Mouse (Mus musculus): ENCODE results near the gene Myo1h. TPM values are rescaled to one million over a fixed set of nuclear protein-coding genes. Genes with fewer than 3 reads are reported as not detected.

The Myo1h gene
- total and polyA plus RNA-seq, 2 experiments from 2014 or later, result 0.44 to 0.67 TPM

GRCm38 (mm10) chr5:114264791-114265190 is 24.2 kb upstream of the Myo1h start:
- 80% methylated on average over 8 of the region's 8 CpGs for WGBS
- DNase-seq (no peak), ATAC-seq (no peak)
- H3K27ac ChIP-seq (ENCODE audit: low read depth, low read length), result no peak overlapping the region
- no peaks in the 10 kb centered on the region for H3K36me3 ChIP-seq (ENCODE audit: insufficient read depth)
- no peaks in the 10 kb centered on the region for H3K9me3 ChIP-seq (ENCODE audit: low read length)
- no peak overlapping the region for H3K4me2 ChIP-seq (ENCODE audit: low read depth)
- no peak overlapping the region for H3K9ac ChIP-seq
- H3K4me1 ChIP-seq (ENCODE audit: insufficient read depth), result peaks cover 4% of the 10 kb centered on the region; the same call in 1 of the 2 replicates
- H3K4me3 ChIP-seq (ENCODE audit: low read depth, low read length), result no peak overlapping the region
- H3K27me3 ChIP-seq (ENCODE audit: insufficient read depth, low read length), result no peaks in the 10 kb centered on the region
- TF ChIP-seq CTCF (IDR thresholded peaks at IDR 0.05; ENCODE audit: low read depth), result no peak

DNA sequence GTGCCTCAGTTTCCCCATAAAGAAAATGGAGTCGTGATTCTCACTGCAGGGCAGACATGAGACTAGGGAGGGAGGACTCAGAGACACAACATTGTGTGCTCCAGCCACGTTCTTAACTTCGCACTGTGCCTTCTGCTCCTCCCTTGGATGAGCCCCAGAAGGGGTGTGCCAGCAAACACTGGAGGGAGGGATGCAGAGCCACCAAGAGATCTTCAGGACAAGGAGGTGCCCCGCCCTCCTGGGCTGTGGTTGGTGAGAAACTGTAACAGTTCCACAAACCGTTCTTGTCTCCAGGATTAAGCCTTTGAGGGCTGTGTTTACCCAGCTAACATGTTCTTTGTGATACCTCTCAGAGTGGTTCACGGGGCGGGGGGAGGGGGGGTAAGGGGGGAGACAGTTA is 20.3 kb upstream of the Myo1h start:
- Histone ChIP-seq H3K4me2 (ENCODE audit: low read depth) (no peak overlapping the region), H3K27me3 (ENCODE audit: insufficient read depth, low read length) (peaks cover 18% of the 10 kb centered on the region), H3K4me3 (ENCODE audit: low read depth, low read length) (no peak overlapping the region), H3K27ac (ENCODE audit: low read depth, low read length) (no peak overlapping the region), H3K4me1 (ENCODE audit: insufficient read depth) (peaks cover 4% of the 10 kb centered on the region; the same call in 1 of the 2 replicates), H3K9me3 (ENCODE audit: low read length) (no peaks in the 10 kb centered on the region), H3K9ac (no peak overlapping the region), H3K36me3 (ENCODE audit: insufficient read depth) (no peaks in the 10 kb centered on the region)
- 21% methylated on average over 6 of the region's 7 CpGs for WGBS
- DNase-seq, result peak; percentile 49
- peak; percentile 79 for ATAC-seq
- TF ChIP-seq CTCF (IDR thresholded peaks at IDR 0.05; ENCODE audit: low read depth), result no peak

DNA sequence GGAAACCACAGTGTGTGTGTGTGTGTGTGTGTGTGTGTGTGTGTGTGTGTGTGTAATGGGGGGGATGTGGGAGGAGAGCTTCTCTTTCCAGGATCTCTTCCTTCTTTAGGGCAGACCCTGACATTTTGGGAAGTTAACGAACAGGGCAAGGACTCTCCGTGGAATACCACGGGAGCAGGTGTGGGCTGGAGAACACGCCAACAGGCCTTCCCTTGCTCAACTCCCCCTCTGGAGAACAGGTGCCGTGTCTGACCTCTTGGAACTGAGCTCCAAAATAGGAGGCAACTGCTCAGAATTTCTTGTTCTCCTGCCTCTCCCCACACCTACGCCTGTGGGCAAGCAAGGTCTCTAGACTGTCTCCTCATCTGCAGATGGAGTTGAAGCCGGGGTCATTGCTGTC is 19.5 kb upstream of the Myo1h start:
- H3K27ac ChIP-seq (ENCODE audit: low read depth, low read length), result no peak overlapping the region
- peaks cover 4% of the 10 kb centered on the region; the same call in 1 of the 2 replicates for H3K4me1 ChIP-seq (ENCODE audit: insufficient read depth)
- ATAC-seq (no peak), DNase-seq (no peak)
- TF ChIP-seq CTCF (IDR thresholded peaks at IDR 0.05; ENCODE audit: low read depth), result no peak
- WGBS, result 63% methylated on average over 7 of the region's 7 CpGs
- H3K4me3 ChIP-seq (ENCODE audit: low read depth, low read length), result no peak overlapping the region
- H3K36me3 ChIP-seq (ENCODE audit: insufficient read depth), result no peaks in the 10 kb centered on the region
- no peak overlapping the region for H3K9ac ChIP-seq
- no peak overlapping the region for H3K4me2 ChIP-seq (ENCODE audit: low read depth)
- H3K9me3 ChIP-seq (ENCODE audit: low read length), result no peaks in the 10 kb centered on the region
- H3K27me3 ChIP-seq (ENCODE audit: insufficient read depth, low read length), result peaks cover 26% of the 10 kb centered on the region

DNA sequence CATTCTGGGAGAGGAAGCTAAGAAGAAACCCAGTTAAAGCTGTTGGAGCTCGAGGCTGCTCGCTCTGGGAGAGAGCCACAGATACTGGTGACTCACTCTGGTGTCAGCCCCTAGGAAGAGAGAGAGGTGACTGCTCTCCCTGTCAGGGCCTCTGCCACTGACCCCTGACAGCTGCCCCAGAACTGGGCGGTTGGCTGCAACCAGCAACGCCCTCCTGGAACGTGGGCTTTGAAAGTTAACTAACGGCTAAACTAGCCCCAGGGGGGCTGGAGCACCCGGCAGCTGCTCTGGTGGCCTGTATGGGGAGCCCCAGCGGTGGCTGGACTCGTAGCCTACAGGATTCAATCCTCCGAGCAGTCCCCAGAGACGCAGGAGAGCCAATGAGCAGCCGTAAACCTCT is 19.0 kb upstream of the Myo1h start:
- H3K27me3 ChIP-seq (ENCODE audit: insufficient read depth, low read length), result peaks cover 31% of the 10 kb centered on the region
- WGBS, result 28% methylated on average over 12 of the region's 12 CpGs

GRCm38 (mm10) chr5:114273693-114274402 is 15.1 kb upstream of the Myo1h start, which contains the start of gene Foxn4:
Gene Foxn4, minus strand, starts transcription at chr5:114273807.
- Histone ChIP-seq H3K9me3 (ENCODE audit: low read length) (no peaks in the 10 kb centered on the region), H3K4me2 (ENCODE audit: low read depth) (peak within 1 kb of the TSS; percentile 61), H3K9ac (no peak within 1 kb of the TSS), H3K4me1 (ENCODE audit: insufficient read depth) (no peaks in the 10 kb centered on the region), H3K4me3 (ENCODE audit: low read depth, low read length) (peak within 1 kb of the TSS; percentile 35), H3K27ac (ENCODE audit: low read depth, low read length) (no peak within 1 kb of the TSS), H3K36me3 (ENCODE audit: insufficient read depth) (no peaks in the 10 kb centered on the region), H3K27me3 (ENCODE audit: insufficient read depth, low read length) (peaks cover 57% of the 10 kb centered on the region)
- peak; percentile 20; the same call in 1 of the 2 replicates for ATAC-seq
- WGBS, result 7% methylated on average over 47 of the region's 56 CpGs
- DNase-seq, result peak; percentile 21
- no peak for TF ChIP-seq CTCF (IDR thresholded peaks at IDR 0.05; ENCODE audit: low read depth)

More for the DNA sequence above, 19.0 kb upstream of the Myo1h start:
- DNase-seq, result no peak
- TF ChIP-seq CTCF (IDR thresholded peaks at IDR 0.05; ENCODE audit: low read depth), result no peak
- Histone ChIP-seq H3K27ac (ENCODE audit: low read depth, low read length) (no peak overlapping the region), H3K9me3 (ENCODE audit: low read length) (no peaks in the 10 kb centered on the region), H3K4me1 (ENCODE audit: insufficient read depth) (peaks cover 4% of the 10 kb centered on the region; the same call in 1 of the 2 replicates), H3K4me2 (ENCODE audit: low read depth) (no peak overlapping the region), H3K4me3 (ENCODE audit: low read depth, low read length) (no peak overlapping the region), H3K9ac (no peak overlapping the region), H3K36me3 (ENCODE audit: insufficient read depth) (no peaks in the 10 kb centered on the region)
- no peak for ATAC-seq

GRCm38 (mm10) chr5:114275339-114275738 is 13.6 kb upstream of the Myo1h start:
- H3K36me3 ChIP-seq (ENCODE audit: insufficient read depth), result no peaks in the 10 kb centered on the region
- no peak overlapping the region for H3K4me3 ChIP-seq (ENCODE audit: low read depth, low read length)
- H3K9ac ChIP-seq, result no peak overlapping the region
- no peak for DNase-seq
- no peak for ATAC-seq
- no peaks in the 10 kb centered on the region for H3K9me3 ChIP-seq (ENCODE audit: low read length)
- WGBS, result 11% methylated on average over 8 of the region's 8 CpGs
- no peak for TF ChIP-seq CTCF (IDR thresholded peaks at IDR 0.05; ENCODE audit: low read depth)
- H3K27ac ChIP-seq (ENCODE audit: low read depth, low read length), result no peak overlapping the region
- H3K4me1 ChIP-seq (ENCODE audit: insufficient read depth), result no peaks in the 10 kb centered on the region
- H3K27me3 ChIP-seq (ENCODE audit: insufficient read depth, low read length), result peaks cover 57% of the 10 kb centered on the region
- no peak overlapping the region for H3K4me2 ChIP-seq (ENCODE audit: low read depth)

DNA sequence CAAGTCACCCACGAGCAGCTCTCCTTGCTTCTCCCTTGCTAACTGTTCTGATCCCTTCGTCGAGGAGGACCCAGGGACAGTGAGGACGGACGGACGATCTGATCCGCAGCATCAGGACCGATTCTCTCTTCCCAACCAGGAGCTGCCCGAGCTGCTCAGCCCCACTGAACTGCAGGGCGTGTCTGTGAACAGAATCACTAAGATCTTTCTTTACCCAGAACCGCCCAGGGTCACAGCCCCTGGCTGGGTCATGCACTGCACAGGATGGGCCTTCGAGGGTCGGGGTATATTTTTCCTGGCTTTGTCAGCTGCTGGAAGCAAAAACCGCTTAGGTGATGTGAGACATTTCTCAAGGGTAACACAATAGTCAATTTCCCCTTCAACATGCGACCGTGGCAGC is 13.0 kb upstream of the Myo1h start:
- no peak for TF ChIP-seq CTCF (IDR thresholded peaks at IDR 0.05; ENCODE audit: low read depth)
- ATAC-seq (no peak), DNase-seq (no peak)
- WGBS, result 22% methylated on average over 16 of the region's 16 CpGs
- Histone ChIP-seq H3K27me3 (ENCODE audit: insufficient read depth, low read length) (peaks cover 51% of the 10 kb centered on the region), H3K9me3 (ENCODE audit: low read length) (no peaks in the 10 kb centered on the region), H3K4me2 (ENCODE audit: low read depth) (no peak overlapping the region), H3K4me1 (ENCODE audit: insufficient read depth) (no peaks in the 10 kb centered on the region), H3K36me3 (ENCODE audit: insufficient read depth) (no peaks in the 10 kb centered on the region), H3K27ac (ENCODE audit: low read depth, low read length) (no peak overlapping the region), H3K4me3 (ENCODE audit: low read depth, low read length) (no peak overlapping the region), H3K9ac (no peak overlapping the region)

Data from forebrain, postnatal 0 days (tissue).